In genomic region chr7:54878928-54879644, GRCm38 (mm10) we compare ENCODE assay signal across 24 mouse cellular contexts. TPM values are rescaled to one million over a fixed set of nuclear protein-coding genes. Genes with fewer than 3 reads are reported as not detected.
"Had no signal": no experiment of that assay in that cellular context is flagged by ENCODE, and none has a peak within 500 bp of the region (broad histone marks: within the 10 kb centered on the region; RNA-seq: fewer than 3 reads in every experiment).

No protein-coding gene starts in this region.

- H3K4me3 ChIP-seq: intestine, embryonic 15.5 days; layer of hippocampus, adult 2 months; limb, embryonic 12.5 days; limb, embryonic 15.5 days; liver, embryonic 15.5 days; midbrain, embryonic 12.5 days; midbrain, embryonic 15.5 days; neural tube, embryonic 12.5 days; neural tube, embryonic 15.5 days had no signal

- H3K27ac ChIP-seq: intestine, embryonic 15.5 days; layer of hippocampus, adult 2 months; limb, embryonic 12.5 days; limb, embryonic 15.5 days; liver, embryonic 15.5 days; macrophage; midbrain, embryonic 12.5 days; midbrain, embryonic 15.5 days; neural tube, embryonic 12.5 days; neural tube, embryonic 15.5 days; stomach, postnatal 0 days had no signal

- H3K9ac ChIP-seq: intestine, embryonic 15.5 days; limb, embryonic 12.5 days; limb, embryonic 15.5 days; liver, embryonic 15.5 days; lung, embryonic 14.5 days; midbrain, embryonic 12.5 days; midbrain, embryonic 15.5 days; neural tube, embryonic 12.5 days; neural tube, embryonic 15.5 days had no signal

- H3K27me3 ChIP-seq: intestine, embryonic 15.5 days; limb, embryonic 12.5 days; limb, embryonic 15.5 days; liver, embryonic 15.5 days; midbrain, embryonic 12.5 days; midbrain, embryonic 15.5 days; neural tube, embryonic 12.5 days; neural tube, embryonic 15.5 days had no signal

- ATAC-seq: intestine, embryonic 15.5 days; lung, postnatal 0 days; midbrain, embryonic 15.5 days had no signal

- DNase-seq: kidney, adult 11 months; kidney, adult 8-10 months; kidney, postnatal 14 days; kidney, postnatal 4 days; layer of hippocampus, adult 9-11 months; lung, embryonic 14.5 days; right cerebral cortex, adult 18-20 months; right cerebral cortex, postnatal 14 days; right cerebral cortex, postnatal 4 days; thymus, adult 2 months; thymus, postnatal 14 days had no signal

- H3K4me1 ChIP-seq: intestine, embryonic 15.5 days; limb, embryonic 12.5 days; limb, embryonic 15.5 days; liver, embryonic 15.5 days; midbrain, embryonic 12.5 days; midbrain, embryonic 15.5 days; neural tube, embryonic 12.5 days; neural tube, embryonic 15.5 days had no signal

- H3K4me2 ChIP-seq: intestine, embryonic 15.5 days; limb, embryonic 12.5 days; limb, embryonic 15.5 days; liver, embryonic 11.5 days; liver, embryonic 15.5 days; lung, embryonic 14.5 days; midbrain, embryonic 12.5 days; midbrain, embryonic 15.5 days; neural tube, embryonic 12.5 days; neural tube, embryonic 15.5 days had no signal

- H3K36me3 ChIP-seq: intestine, embryonic 15.5 days; limb, embryonic 12.5 days; limb, embryonic 15.5 days; liver, embryonic 15.5 days; midbrain, embryonic 12.5 days; midbrain, embryonic 15.5 days; neural tube, embryonic 12.5 days; neural tube, embryonic 15.5 days had no signal

- H3K9me3 ChIP-seq: intestine, embryonic 15.5 days; limb, embryonic 12.5 days; limb, embryonic 15.5 days; liver, embryonic 15.5 days; midbrain, embryonic 12.5 days; midbrain, embryonic 15.5 days; neural tube, embryonic 12.5 days; neural tube, embryonic 15.5 days had no signal

RNA-seq across cellular contexts. Expression of gene Luzp2, which starts 43.8 kb away (rescaled TPM):
- polyA plus RNA-seq: liver, embryonic 11.5 days; liver, embryonic 15.5 days; macrophage had no signal
